Mouse (Mus musculus): ENCODE results near the gene Cxcl2. TPM values are rescaled to one million over a fixed set of nuclear protein-coding genes. Genes with fewer than 3 reads are reported as not detected.

Gene Cxcl2
- polyA plus RNA-seq, 1 experiment from 2014 or later = not detected

GRCm38 (mm10) chr5:90879307-90880014 lies 24.2 kb upstream of the Cxcl2 start:
- Histone ChIP-seq H3K36me3 (no peaks in the 10 kb centered on the region), H3K4me3 (replicated peaks) (no peak overlapping the region), H3K27ac (no peak overlapping the region), H3K9me3 (no peaks in the 10 kb centered on the region), H3K27me3 (replicated peaks) (no peaks in the 10 kb centered on the region), H3K4me1 (no peaks in the 10 kb centered on the region), H3K9ac (no peak overlapping the region), H3K4me2 (no peak overlapping the region)
- ATAC-seq (ENCODE audit: insufficient read depth, low FRiP score, low read depth) = no peak
- 78% methylated on average over 3 of the region's 3 CpGs for WGBS

- ATAC-seq (ENCODE audit: insufficient read depth, low FRiP score, low read depth) = no peak
- no peaks in the 10 kb centered on the region for H3K9me3 ChIP-seq
- H3K4me3 ChIP-seq (replicated peaks) = no peak overlapping the region
- H3K9ac ChIP-seq = no peak overlapping the region
- H3K27ac ChIP-seq = no peak overlapping the region
- H3K27me3 ChIP-seq (replicated peaks) = no peaks in the 10 kb centered on the region
- no peaks in the 10 kb centered on the region for H3K4me1 ChIP-seq
- no peaks in the 10 kb centered on the region for H3K36me3 ChIP-seq
- WGBS = 81% methylated on average over 7 of the region's 7 CpGs
- H3K4me2 ChIP-seq = no peak overlapping the region
These were observed 23.3 kb upstream of the Cxcl2 start for GRCm38 (mm10) chr5:90880335-90880850.

GRCm38 (mm10) chr5:90881021-90881420 lies 22.6 kb upstream of the Cxcl2 start:
- ATAC-seq (ENCODE audit: insufficient read depth, low FRiP score, low read depth) = no peak
- 82% methylated on average over 4 of the region's 4 CpGs for WGBS
- H3K27me3 ChIP-seq (replicated peaks) = no peaks in the 10 kb centered on the region
- H3K36me3 ChIP-seq = no peaks in the 10 kb centered on the region
- no peak overlapping the region for H3K4me3 ChIP-seq (replicated peaks)
- H3K4me1 ChIP-seq = no peaks in the 10 kb centered on the region
- no peak overlapping the region for H3K9ac ChIP-seq
- H3K9me3 ChIP-seq = no peaks in the 10 kb centered on the region
- no peak overlapping the region for H3K27ac ChIP-seq
- no peak overlapping the region for H3K4me2 ChIP-seq

- 86% methylated on average over 5 of the region's 5 CpGs for WGBS
These were observed 22.0 kb upstream of the Cxcl2 start for GRCm38 (mm10) chr5:90881682-90882081.

GRCm38 (mm10) chr5:90882146-90882545 lies 21.5 kb upstream of the Cxcl2 start:
- WGBS = 84% methylated on average over 5 of the region's 5 CpGs
- H3K27me3 ChIP-seq (replicated peaks) = no peaks in the 10 kb centered on the region
- no peaks in the 10 kb centered on the region for H3K9me3 ChIP-seq
- no peaks in the 10 kb centered on the region for H3K4me1 ChIP-seq
- no peaks in the 10 kb centered on the region for H3K36me3 ChIP-seq
- no peak overlapping the region for H3K9ac ChIP-seq
- no peak for ATAC-seq (ENCODE audit: insufficient read depth, low FRiP score, low read depth)
- H3K27ac ChIP-seq = no peak overlapping the region
- H3K4me2 ChIP-seq = no peak overlapping the region
- H3K4me3 ChIP-seq (replicated peaks) = no peak overlapping the region

More at GRCm38 (mm10) chr5:90881682-90882081, 22.0 kb upstream of the Cxcl2 start:
- H3K9me3 ChIP-seq = no peaks in the 10 kb centered on the region
- H3K27me3 ChIP-seq (replicated peaks) = no peaks in the 10 kb centered on the region
- H3K27ac ChIP-seq = no peak overlapping the region
- no peak for ATAC-seq (ENCODE audit: insufficient read depth, low FRiP score, low read depth)
- no peak overlapping the region for H3K9ac ChIP-seq
- no peaks in the 10 kb centered on the region for H3K4me1 ChIP-seq
- H3K4me2 ChIP-seq = no peak overlapping the region
- H3K4me3 ChIP-seq (replicated peaks) = no peak overlapping the region
- H3K36me3 ChIP-seq = no peaks in the 10 kb centered on the region

GRCm38 (mm10) chr5:90884628-90885242 lies 18.9 kb upstream of the Cxcl2 start:
- Histone ChIP-seq H3K27ac (no peak overlapping the region), H3K27me3 (replicated peaks) (no peaks in the 10 kb centered on the region), H3K9ac (no peak overlapping the region), H3K4me1 (no peaks in the 10 kb centered on the region), H3K36me3 (no peaks in the 10 kb centered on the region), H3K9me3 (no peaks in the 10 kb centered on the region), H3K4me3 (replicated peaks) (no peak overlapping the region), H3K4me2 (no peak overlapping the region)
- ATAC-seq (ENCODE audit: insufficient read depth, low FRiP score, low read depth) = no peak
- 55% methylated on average over 2 of the region's 2 CpGs for WGBS

- peaks cover 11% of the 10 kb centered on the region; the same call in 1 of the 2 replicates for H3K4me1 ChIP-seq
- 76% methylated on average over 5 of the region's 5 CpGs for WGBS
These were observed 15.0 kb upstream of the Cxcl2 start for GRCm38 (mm10) chr5:90888661-90889060.

GRCm38 (mm10) chr5:90890519-90891463 lies 12.9 kb upstream of the Cxcl2 start, which contains the start of gene Cxcl1:
Cxcl1 (plus strand) TSS chr5:90891241.
- WGBS = 7% methylated on average over 30 of the region's 30 CpGs
- H3K36me3 ChIP-seq = no peaks in the 10 kb centered on the region
- H3K9ac ChIP-seq = peak within 1 kb of the TSS; percentile 44
- peak within 1 kb of the TSS; percentile 89 for H3K4me2 ChIP-seq
- H3K4me3 ChIP-seq (replicated peaks) = peak within 1 kb of the TSS; percentile 51
- peak; percentile 82 for ATAC-seq (ENCODE audit: insufficient read depth, low FRiP score, low read depth)
- H3K9me3 ChIP-seq = no peaks in the 10 kb centered on the region
- H3K4me1 ChIP-seq = peaks cover 11% of the 10 kb centered on the region; the same call in 1 of the 2 replicates
- H3K27ac ChIP-seq = no peak within 1 kb of the TSS
- H3K27me3 ChIP-seq (replicated peaks) = no peaks in the 10 kb centered on the region

More at GRCm38 (mm10) chr5:90888661-90889060, 15.0 kb upstream of the Cxcl2 start:
- Histone ChIP-seq H3K27ac (no peak overlapping the region), H3K4me3 (replicated peaks) (no peak overlapping the region), H3K27me3 (replicated peaks) (no peaks in the 10 kb centered on the region), H3K4me2 (no peak overlapping the region), H3K9ac (no peak overlapping the region), H3K9me3 (no peaks in the 10 kb centered on the region), H3K36me3 (no peaks in the 10 kb centered on the region)
- ATAC-seq (ENCODE audit: insufficient read depth, low FRiP score, low read depth) = no peak

GRCm38 (mm10) chr5:90891464-90891813 lies 12.2 kb upstream of the Cxcl2 start:
- Histone ChIP-seq H3K4me3 (replicated peaks) (peak overlapping the region; percentile 51), H3K4me1 (peaks cover 11% of the 10 kb centered on the region; the same call in 1 of the 2 replicates), H3K9me3 (no peaks in the 10 kb centered on the region), H3K4me2 (peak overlapping the region; percentile 89), H3K9ac (peak overlapping the region; percentile 44), H3K27me3 (replicated peaks) (no peaks in the 10 kb centered on the region), H3K36me3 (no peaks in the 10 kb centered on the region), H3K27ac (no peak overlapping the region)
- ATAC-seq (ENCODE audit: insufficient read depth, low FRiP score, low read depth) = no peak
- WGBS = 26% methylated on average over 10 of the region's 10 CpGs

- no peak overlapping the region for H3K27ac ChIP-seq
- ATAC-seq (ENCODE audit: insufficient read depth, low FRiP score, low read depth) = no peak
- 73% methylated on average over 8 of the region's 8 CpGs for WGBS
- H3K4me2 ChIP-seq = no peak overlapping the region
- no peak overlapping the region for H3K4me3 ChIP-seq (replicated peaks)
- peaks cover 11% of the 10 kb centered on the region; the same call in 1 of the 2 replicates for H3K4me1 ChIP-seq
- no peaks in the 10 kb centered on the region for H3K36me3 ChIP-seq
- no peaks in the 10 kb centered on the region for H3K9me3 ChIP-seq
- H3K27me3 ChIP-seq (replicated peaks) = no peaks in the 10 kb centered on the region
- H3K9ac ChIP-seq = no peak overlapping the region
These were observed 9.4 kb upstream of the Cxcl2 start for GRCm38 (mm10) chr5:90894231-90894630.

- ATAC-seq (ENCODE audit: insufficient read depth, low FRiP score, low read depth) = no peak
- 72% methylated on average over 3 of the region's 3 CpGs for WGBS
These were observed 6.2 kb upstream of the Cxcl2 start for GRCm38 (mm10) chr5:90897429-90897828.

More at GRCm38 (mm10) chr5:90897429-90897828, 6.2 kb upstream of the Cxcl2 start:
- Histone ChIP-seq H3K4me3 (replicated peaks) (no peak overlapping the region), H3K27me3 (replicated peaks) (0 out of 2 replicates have a peak, but pooled peaks cover under 1% of the 10 kb centered on the region), H3K36me3 (no peaks in the 10 kb centered on the region), H3K9ac (no peak overlapping the region), H3K4me1 (0 out of 2 replicates have a peak, but pooled peaks cover 4% of the 10 kb centered on the region), H3K4me2 (no peak overlapping the region), H3K27ac (no peak overlapping the region), H3K9me3 (no peaks in the 10 kb centered on the region)
